Mouse (Mus musculus) lung, adult 2 months (tissue): ENCODE results near the gene Haus6. TPM values are rescaled to one million over a fixed set of nuclear protein-coding genes. Genes with fewer than 3 reads are reported as not detected.
A peak's percentile ranks its signal among the peaks of the same experiment; 100 is the strongest.

Experiments used
- DNase-seq: peaks from one replicate; pipeline ENCODE4 v3.0.0; 2022
- H3K4me1 ChIP-seq: fragments of 200-500 bp; 2 replicates; pipeline ENCODE4 v1.6.1; 2011; ENCODE audit warnings: low read length; ENCODE audit not compliant: control insufficient read depth, insufficient read depth
- H3K4me3 ChIP-seq: fragments of 200-500 bp; replicated peaks from 2 replicates; pipeline ENCODE3; 2011; ENCODE audit warnings: low read depth, mild to moderate bottlenecking, control low read depth, low read length; ENCODE audit errors: extremely low read depth
- CTCF ChIP-seq: fragments of 200-500 bp; IDR thresholded peaks from 2 replicates; pipeline ENCODE4 v1.5.1; 2011; ENCODE audit warnings: mild to moderate bottlenecking, low read length, control low read depth; ENCODE audit not compliant: insufficient read depth
- POLR2A ChIP-seq: fragments of 200-500 bp; IDR thresholded peaks from 2 replicates; pipeline ENCODE4 v1.6.1; 2011; ENCODE audit warnings: low read depth, mild to moderate bottlenecking, control low read depth, low read length, borderline replicate concordance; ENCODE audit errors: extremely low read depth
- WGBS: fragments of 180-500 bp; shearing (Covaris S2); methylation state at CpG from one replicate; pipeline ENCODE4 v1.1.7; 2018; 5-methylcytosine and 5-hydroxymethylcytosine counted together
- polyA plus RNA-seq: library from polyadenylated mRNA; depleted of rRNA; stranded (reverse); fragments of >200 nt; gene quantifications from 2 replicates; pipeline ENCODE4 v1.2.3, GENCODE M21; 2012

Gene Haus6
- polyA plus RNA-seq, 1 experiment: 9.5 TPM

GRCm38 (mm10) chr4:86576120-86576541 lies 35.7 kb downstream of the Haus6 start:
- H3K4me3 ChIP-seq: peak overlapping the region; percentile 96
- peak; percentile 15 for DNase-seq
- under 1% methylated on average over 20 of the region's 20 CpGs for WGBS
- H3K4me1 ChIP-seq: peaks cover 9% of the 10 kb centered on the region; the same call in 1 of the 2 replicates
- no peak for TF ChIP-seq CTCF
- no peak for TF ChIP-seq POLR2A

GRCm38 (mm10) chr4:86575283-86575983 lies 36.4 kb downstream of the Haus6 start, which contains the start of gene Rraga:
TSS of gene Rraga (plus strand) at chr4:86575668.
- DNase-seq: peak; percentile 96
- peaks cover 9% of the 10 kb centered on the region; the same call in 1 of the 2 replicates for H3K4me1 ChIP-seq
- TF ChIP-seq POLR2A (peak; percentile 92), CTCF (peak; percentile 69)
- peak within 1 kb of the TSS; percentile 96 for H3K4me3 ChIP-seq
- WGBS: under 1% methylated on average over 53 of the region's 53 CpGs

- H3K4me1 ChIP-seq: peaks cover 9% of the 10 kb centered on the region; the same call in 1 of the 2 replicates
- no peak for TF ChIP-seq CTCF
- no peak for TF ChIP-seq POLR2A
- 10% methylated on average over 6 of the region's 6 CpGs for WGBS
Measured at GRCm38 (mm10) chr4:86574939-86575282, 36.9 kb downstream of the Haus6 start.

GRCm38 (mm10) chr4:86561061-86561460 lies 50.8 kb downstream of the Haus6 start:
- 98% methylated on average over 3 of the region's 3 CpGs for WGBS
- H3K4me1 ChIP-seq: no peaks in the 10 kb centered on the region

More at GRCm38 (mm10) chr4:86574939-86575282, 36.9 kb downstream of the Haus6 start:
- peak overlapping the region; percentile 96 for H3K4me3 ChIP-seq
- DNase-seq: no peak

GRCm38 (mm10) chr4:86559006-86559405 lies 52.8 kb downstream of the Haus6 start:
- H3K4me1 ChIP-seq: no peaks in the 10 kb centered on the region
- WGBS: 59% methylated on average over 4 of the region's 4 CpGs

More at GRCm38 (mm10) chr4:86561061-86561460, 50.8 kb downstream of the Haus6 start:
- DNase-seq: no peak
- H3K4me3 ChIP-seq: no peak overlapping the region
- no peak for TF ChIP-seq CTCF
- no peak for TF ChIP-seq POLR2A

GRCm38 (mm10) chr4:86558228-86558627 lies 53.6 kb downstream of the Haus6 start, which contains the start of gene Saxo1:
TSS of gene Saxo1 (minus strand) at chr4:86558328.
- DNase-seq: no peak
- 88% methylated on average over 7 of the region's 7 CpGs for WGBS
- no peak within 1 kb of the TSS for H3K4me3 ChIP-seq
- no peak for TF ChIP-seq CTCF
- TF ChIP-seq POLR2A: no peak
- no peaks in the 10 kb centered on the region for H3K4me1 ChIP-seq

More at GRCm38 (mm10) chr4:86559006-86559405, 52.8 kb downstream of the Haus6 start:
- DNase-seq: no peak
- no peak for TF ChIP-seq CTCF
- no peak for TF ChIP-seq POLR2A
- H3K4me3 ChIP-seq: no peak overlapping the region

GRCm38 (mm10) chr4:86557371-86557770 lies 54.5 kb downstream of the Haus6 start:
- H3K4me3 ChIP-seq: no peak overlapping the region
- no peaks in the 10 kb centered on the region for H3K4me1 ChIP-seq
- 74% methylated on average over 7 of the region's 7 CpGs for WGBS
- DNase-seq: no peak
- TF ChIP-seq CTCF (no peak), POLR2A (no peak)

GRCm38 (mm10) chr4:86555035-86555707 lies 56.7 kb downstream of the Haus6 start:
- DNase-seq: no peak
- Histone ChIP-seq H3K4me3 (no peak overlapping the region), H3K4me1 (no peaks in the 10 kb centered on the region)
- WGBS: 20% methylated on average over 6 of the region's 6 CpGs
- TF ChIP-seq POLR2A: no peak
- peak; percentile 47; the same call in 1 of the 2 replicates for TF ChIP-seq CTCF

- Histone ChIP-seq H3K4me3 (no peak overlapping the region), H3K4me1 (no peaks in the 10 kb centered on the region)
- 54% methylated on average over 9 of the region's 9 CpGs for WGBS
- TF ChIP-seq POLR2A: no peak
- TF ChIP-seq CTCF: no peak
- peak; percentile 9 for DNase-seq
Measured at GRCm38 (mm10) chr4:86548332-86548731, 63.5 kb downstream of the Haus6 start.

- TF ChIP-seq CTCF: no peak
- TF ChIP-seq POLR2A: no peak
- WGBS: 56% methylated on average over 5 of the region's 5 CpGs
- Histone ChIP-seq H3K4me1 (no peaks in the 10 kb centered on the region), H3K4me3 (no peak overlapping the region)
- DNase-seq: peak; percentile 4
Measured at GRCm38 (mm10) chr4:86545615-86546014, 66.2 kb downstream of the Haus6 start.
